Mouse (Mus musculus) CH12.LX (cell line): ENCODE results near the gene Zglp1. TPM values are rescaled to one million over a fixed set of nuclear protein-coding genes. Genes with fewer than 3 reads are reported as not detected.

ENCODE experiments used
- DNase-seq: peaks from one replicate; pipeline ENCODE4 v3.0.0-alpha.2; 2013; ENCODE audit errors: extremely low read depth
- H3K27ac ChIP-seq: 2 replicates; pipeline ENCODE4 v1.5.1; 2012; ENCODE audit warnings: low read depth, mild to moderate bottlenecking, control low read depth, moderate library complexity; ENCODE audit not compliant: insufficient read depth
- H3K27me3 ChIP-seq: replicated peaks from 2 replicates; pipeline ENCODE3; 2012; ENCODE audit warnings: inconsistent platforms
- H3K36me3 ChIP-seq, 2 experiments: replicated peaks in 1 of 2; 2 replicates each; pipeline versions ENCODE3 to v1.6.1; 2012; ENCODE audit warnings: inconsistent platforms in 1 of 2, low read length in 1 of 2, mild to moderate bottlenecking in 1 of 2, mixed read lengths in 1 of 2, moderate library complexity in 1 of 2; ENCODE audit not compliant: control insufficient read depth in 1 of 2, insufficient read depth in 1 of 2
- H3K4me1 ChIP-seq, 2 experiments: 2 replicates each; pipeline ENCODE4 v1.6.1; 2012; ENCODE audit warnings: inconsistent platforms in 1 of 2, moderate library complexity in 1 of 2; ENCODE audit not compliant: insufficient read depth in 2 of 2, control insufficient read depth in 1 of 2
- H3K4me2 ChIP-seq: 2 replicates; pipeline ENCODE4 v1.6.1; 2012; ENCODE audit warnings: low read depth, mild to moderate bottlenecking, control low read depth; ENCODE audit not compliant: poor library complexity, insufficient read depth, severe bottlenecking
- H3K4me3 ChIP-seq, 3 experiments: fragments of 150-350 bp in 1 of 3; sonication (generic) in 1 of 3; replicated peaks in 1 of 3; 2 replicates each; pipeline versions ENCODE3 to v1.5.1; 2011 to 2012; ENCODE audit warnings: low read depth in 2 of 3, low read length in 2 of 3, mild to moderate bottlenecking in 2 of 3, moderate library complexity in 2 of 3, control low read depth in 1 of 3, improper control_type of control experiment in 1 of 3, inconsistent platforms in 1 of 3, mixed read lengths in 1 of 3; ENCODE audit not compliant: poor library complexity in 1 of 3
- H3K79me2 ChIP-seq: replicated peaks from 2 replicates; pipeline ENCODE4 v1.6.1; 2012; ENCODE audit warnings: mild to moderate bottlenecking, moderate library complexity; ENCODE audit not compliant: control insufficient read depth, poor library complexity, insufficient read depth, severe bottlenecking; ENCODE audit errors: extremely low read depth
- H3K9ac ChIP-seq: 2 replicates; pipeline ENCODE4 v1.6.1; 2012; ENCODE audit warnings: low read depth, mild to moderate bottlenecking, control low read depth, moderate library complexity; ENCODE audit not compliant: insufficient read depth
- H3K9me3 ChIP-seq: replicated peaks from 2 replicates; pipeline ENCODE3; 2012; ENCODE audit warnings: low read length, inconsistent platforms, mixed read lengths
- BHLHE40 ChIP-seq: IDR thresholded peaks from 2 replicates; pipeline ENCODE4 v1.6.1; 2011; ENCODE audit warnings: mild to moderate bottlenecking, low read depth, low read length, improper control_type of control experiment
- CHD1 ChIP-seq: IDR thresholded peaks from 2 replicates; pipeline ENCODE4 v1.6.1; 2012; ENCODE audit warnings: low read depth, low read length, improper control_type of control experiment, inconsistent platforms
- CHD2 ChIP-seq: IDR thresholded peaks from 2 replicates; pipeline ENCODE4 v1.6.1; 2011; ENCODE audit warnings: low read length, improper control_type of control experiment
- E2F4 ChIP-seq: IDR thresholded peaks from 2 replicates; pipeline ENCODE4 v1.6.1; 2011; ENCODE audit warnings: low read depth, low read length, improper control_type of control experiment; ENCODE audit not compliant: insufficient replicate concordance
- ELF1 ChIP-seq: IDR thresholded peaks from 2 replicates; pipeline ENCODE4 v1.6.1; 2014; ENCODE audit warnings: low read depth, mild to moderate bottlenecking, inconsistent platforms, low read length, improper control_type of control experiment
- EP300 ChIP-seq: IDR thresholded peaks from 2 replicates; pipeline ENCODE4 v1.6.1; 2011; ENCODE audit warnings: low read length, improper control_type of control experiment
- GABPA ChIP-seq: IDR thresholded peaks from 2 replicates; pipeline ENCODE4 v1.6.1; 2012; ENCODE audit warnings: low read depth, low read length, improper control_type of control experiment, inconsistent platforms; ENCODE audit not compliant: insufficient replicate concordance
- JUN ChIP-seq: IDR thresholded peaks from 2 replicates; pipeline ENCODE4 v1.6.1; 2011; ENCODE audit warnings: low read depth, mild to moderate bottlenecking, low read length, improper control_type of control experiment, moderate library complexity; ENCODE audit not compliant: insufficient read depth
- KAT2A ChIP-seq: IDR thresholded peaks from 2 replicates; pipeline ENCODE4 v1.6.1; 2012; ENCODE audit warnings: low read length, improper control_type of control experiment, inconsistent platforms; ENCODE audit not compliant: insufficient replicate concordance
- MAX ChIP-seq: IDR thresholded peaks from 2 replicates; pipeline ENCODE4 v1.6.1; 2011; ENCODE audit warnings: low read length, improper control_type of control experiment
- MEF2A ChIP-seq: IDR thresholded peaks from 2 replicates; pipeline ENCODE4 v1.6.1; 2014; ENCODE audit warnings: low read depth, mild to moderate bottlenecking, inconsistent platforms, low read length, improper control_type of control experiment, borderline replicate concordance
- MXI1 ChIP-seq: IDR thresholded peaks from 2 replicates; pipeline ENCODE4 v1.6.1; 2011; ENCODE audit warnings: mild to moderate bottlenecking, low read depth, low read length, improper control_type of control experiment
- MYC ChIP-seq: IDR thresholded peaks from 2 replicates; pipeline ENCODE4 v1.6.1; 2011; ENCODE audit warnings: low read depth, mild to moderate bottlenecking, improper control_type of control experiment, low read length
- NELFE ChIP-seq: IDR thresholded peaks from 2 replicates; pipeline ENCODE4 v1.6.1; 2011; ENCODE audit warnings: low read depth, low read length, improper control_type of control experiment
- NRF1 ChIP-seq: IDR thresholded peaks from 2 replicates; pipeline ENCODE4 v1.6.1; 2014; ENCODE audit warnings: low read depth, mild to moderate bottlenecking, inconsistent platforms, low read length, improper control_type of control experiment, moderate library complexity
- POLR2A ChIP-seq: IDR thresholded peaks from 2 replicates; pipeline ENCODE4 v1.6.1; 2011; ENCODE audit warnings: low read depth, mild to moderate bottlenecking, improper control_type of control experiment, low read length
- POLR2AphosphoS2 ChIP-seq: IDR thresholded peaks from 2 replicates; pipeline ENCODE4 v1.6.1; 2011; ENCODE audit warnings: low read depth, low read length, improper control_type of control experiment
- RCOR1 ChIP-seq: conservative IDR thresholded peaks from 2 replicates; pipeline ENCODE4 v1.6.1; 2012; ENCODE audit warnings: low read depth, mild to moderate bottlenecking, inconsistent platforms, low read length, improper control_type of control experiment
- SIN3A ChIP-seq: IDR thresholded peaks from 2 replicates; pipeline ENCODE4 v1.6.1; 2012; ENCODE audit warnings: low read length, improper control_type of control experiment, inconsistent platforms
- SMC3 ChIP-seq: IDR thresholded peaks from 2 replicates; pipeline ENCODE4 v1.6.1; 2011; ENCODE audit warnings: low read depth, low read length, improper control_type of control experiment
- TCF12 ChIP-seq: IDR thresholded peaks from 2 replicates; pipeline ENCODE4 v1.6.1; 2014; ENCODE audit warnings: low read depth, mild to moderate bottlenecking, inconsistent platforms, low read length, improper control_type of control experiment
- ZC3H11A ChIP-seq: IDR thresholded peaks from 2 replicates; pipeline ENCODE4 v1.6.1; 2012; ENCODE audit warnings: low read depth, mild to moderate bottlenecking, inconsistent platforms, low read length, improper control_type of control experiment
- ZMIZ1 ChIP-seq: IDR thresholded peaks from 2 replicates; pipeline ENCODE4 v1.6.1; 2012; ENCODE audit warnings: low read depth, mild to moderate bottlenecking, inconsistent platforms, low read length, improper control_type of control experiment
- ZNF384 ChIP-seq: IDR thresholded peaks from 2 replicates; pipeline ENCODE4 v1.6.1; 2012; ENCODE audit warnings: low read depth, low read length, improper control_type of control experiment, inconsistent platforms
- dilution Hi-C: fragments of 300-500 bp; cut with MboI; formaldehyde crosslinking; loops from 2 replicates; pipeline ENCODE4 v1.14.3; 2020; ENCODE audit warnings: low sequenced_read_pairs; ENCODE audit not compliant: extremely low pct_unique_long_range_greater_than_20kb, extremely low pct_ligation_motif_present
- in situ Hi-C: fragments of 300-500 bp; cut with MboI; formaldehyde crosslinking; loops from 3 replicates; pipeline ENCODE4 v1.14.3; 2019; ENCODE audit warnings: low sequenced_read_pairs, low pct_ligation_motif_present, low pct_unique_long_range_greater_than_20kb, mixed read lengths
- polyA plus RNA-seq: library from polyadenylated mRNA; unstranded; fragments of >175 nt; gene quantifications from 2 replicates; pipeline ENCODE4 v1.2.1, GENCODE M21; 2012; ENCODE audit warnings: low read depth; ENCODE audit not compliant: insufficient read length
- total RNA-seq, 2 experiments: library from RNA; depleted of rRNA; stranded (reverse); fragments of 300-350 nt in 1 of 2; fragments of >200 nt in 1 of 2; gene quantifications; 2 replicates each; pipeline ENCODE4 v1.2.3; 2012 to 2014

Gene Zglp1
- total and polyA plus RNA-seq, 3 experiments = 0.87 to 1.3 TPM; not detected in 1

GRCm38 (mm10) chr9:21035586-21035985, 31.3 kb downstream of the Zglp1 start:
- Histone ChIP-seq H3K79me2 (no peaks in the 10 kb centered on the region), H3K4me3 (no peak overlapping the region), H3K9ac (no peak overlapping the region), H3K36me3 (peaks cover 23 to 39% of the 10 kb centered on the region in 2 experiments)
- dilution Hi-C loops = no loop called here
- TF ChIP-seq GABPA (no peak), POLR2A (no peak), ZMIZ1 (no peak), CHD2 (no peak), BHLHE40 (no peak)
- TF ChIP-seq, all 38 proteins: peak for 0
- DNase-seq = no peak
- Histone ChIP-seq H3K27ac (no peak overlapping the region), H3K4me2 (no peak overlapping the region), H3K9me3 (no peaks in the 10 kb centered on the region), H3K4me1 (peaks cover 10 to 24% of the 10 kb centered on the region in 2 experiments; a peak in 3 of 4 replicates), H3K27me3 (no peaks in the 10 kb centered on the region)
- in situ Hi-C loops = no loop called here

- Histone ChIP-seq H3K4me1 (peaks cover 11 to 29% of the 10 kb centered on the region in 2 experiments), H3K4me3 (no peak overlapping the region), H3K9me3 (no peaks in the 10 kb centered on the region), H3K36me3 (peaks cover 23 to 39% of the 10 kb centered on the region in 2 experiments), H3K9ac (no peak overlapping the region), H3K79me2 (no peaks in the 10 kb centered on the region), H3K4me2 (no peak overlapping the region), H3K27ac (no peak overlapping the region), H3K27me3 (no peaks in the 10 kb centered on the region)
- TF ChIP-seq E2F4 (no peak), JUN (no peak), CHD2 (no peak), KAT2A (no peak), POLR2AphosphoS2 (no peak), MEF2A (no peak), EP300 (no peak), ELF1 (no peak)
- dilution Hi-C loops (no loop called here), in situ Hi-C loops (loop anchor here (5.0 kb wide), 1 partner anchor 93 kb away; no protein-coding TSS in a partner anchor)
- no peak for DNase-seq
Measured at GRCm38 (mm10) chr9:21034481-21035085, 32.3 kb downstream of the Zglp1 start.

GRCm38 (mm10) chr9:21033136-21033535, 33.8 kb downstream of the Zglp1 start:
- in situ Hi-C loops = loop anchor here (5.0 kb wide), 1 partner anchor 94 kb away; no protein-coding TSS in a partner anchor
- TF ChIP-seq NELFE = peak; percentile 66
- peak; percentile 57; the same call in 1 of the 2 replicates for TF ChIP-seq MYC
- TF ChIP-seq NRF1 = peak; percentile 70
- TF ChIP-seq ZC3H11A = no peak
- TF ChIP-seq MEF2A = peak; percentile 16; the same call in 1 of the 2 replicates
- TF ChIP-seq CHD1 = no peak
- TF ChIP-seq TCF12 = peak; percentile 71
- no peak for TF ChIP-seq ZMIZ1
- TF ChIP-seq RCOR1 = no peak
- TF ChIP-seq ELF1 = 0 out of 2 replicates have a peak, but pooled peaks have one; percentile 33
- peak; percentile 63 for TF ChIP-seq SIN3A
- peak; percentile 90 for TF ChIP-seq POLR2A
- peak; percentile 90 for TF ChIP-seq MXI1
- TF ChIP-seq MAX = peak; percentile 73; the same call in 1 of the 2 replicates
- no peak for TF ChIP-seq ZNF384
- no peak for TF ChIP-seq SMC3
- no peak for TF ChIP-seq POLR2AphosphoS2
- peak; percentile 77 for TF ChIP-seq BHLHE40

More at GRCm38 (mm10) chr9:21033136-21033535, 33.8 kb downstream of the Zglp1 start:
- H3K27ac ChIP-seq = peak overlapping the region; percentile 5
- H3K27me3 ChIP-seq = no peaks in the 10 kb centered on the region
- H3K36me3 ChIP-seq = peaks cover 30 to 42% of the 10 kb centered on the region in 2 experiments
- H3K79me2 ChIP-seq = no peaks in the 10 kb centered on the region
- no peaks in the 10 kb centered on the region for H3K9me3 ChIP-seq
- peaks cover 12 to 43% of the 10 kb centered on the region in 2 experiments for H3K4me1 ChIP-seq
- DNase-seq = peak; percentile 94
- H3K9ac ChIP-seq = peak overlapping the region; percentile 31
- H3K4me2 ChIP-seq = peak overlapping the region; percentile 74
- dilution Hi-C loops = no loop called here
- H3K4me3 ChIP-seq = peak overlapping the region; percentile 67 to 76 (median 74)
